Mouse (Mus musculus) limb, embryonic 10.5 days (tissue): ENCODE data around the gene Krt8. TPM values are rescaled to one million over a fixed set of nuclear protein-coding genes. Genes with fewer than 3 reads are reported as not detected.

Source experiments
- polyA plus RNA-seq: library from polyadenylated mRNA; unstranded; fragments of >200 nt; fragmentation: Nextera tagmentation; extraction: Ambion mirVana; gene quantifications from 2 replicates; pipeline ENCODE4 v1.2.1, GENCODE M21; 2016

The Krt8 gene
- polyA plus RNA-seq, 1 experiment from 2014 or later: 29.3 TPM

Other genes starting within 250 kb of the Krt8 start
- gene Krt72, start 218.0 kb downstream of the Krt8 start, polyA plus RNA-seq: not detected in 2 replicates
- gene Krt73, start 202.1 kb downstream of the Krt8 start, polyA plus RNA-seq: not detected in 2 replicates
- not detected in 2 replicates for gene Krt2, start 186.3 kb downstream of the Krt8 start, polyA plus RNA-seq
- gene Krt1, start 153.7 kb downstream of the Krt8 start, polyA plus RNA-seq: 0.59 and 0.96 TPM in 2 replicates
- gene Krt77, start 134.8 kb downstream of the Krt8 start, polyA plus RNA-seq: not detected in 2 replicates
- gene Krt76, start 111.6 kb downstream of the Krt8 start, polyA plus RNA-seq: not detected in 2 replicates
- not detected in 2 replicates for gene Krt4, start 79.7 kb downstream of the Krt8 start, polyA plus RNA-seq
- not detected in 2 replicates for gene Krt79, start 64.2 kb downstream of the Krt8 start, polyA plus RNA-seq
- 0.08 TPM in 1 of 2 replicates, not detected in the other for gene Krt78, start 50.2 kb downstream of the Krt8 start, polyA plus RNA-seq
- gene Krt18, start 23.7 kb upstream of the Krt8 start, polyA plus RNA-seq: 33.4 and 49.5 TPM in 2 replicates
- gene Eif4b, start 69.3 kb upstream of the Krt8 start, polyA plus RNA-seq: 133 and 140 TPM in 2 replicates
- gene Tns2, start 95.9 kb upstream of the Krt8 start, polyA plus RNA-seq: 13.0 and 18.6 TPM in 2 replicates
- 12.6 and 14.6 TPM in 2 replicates for gene Spryd3, start 131.8 kb upstream of the Krt8 start, polyA plus RNA-seq
- 0.23 and 0.46 TPM in 2 replicates for gene Igfbp6, start 139.9 kb upstream of the Krt8 start, polyA plus RNA-seq
- gene Soat2, start 146.0 kb upstream of the Krt8 start, polyA plus RNA-seq: 0.06 and 0.24 TPM in 2 replicates
- 73.0 and 88.7 TPM in 2 replicates for gene Zfp740, start 198.8 kb upstream of the Krt8 start, polyA plus RNA-seq
- gene Csad, start 200.2 kb upstream of the Krt8 start, polyA plus RNA-seq: 38.8 and 55.0 TPM in 2 replicates
- gene Itgb7, start 227.5 kb upstream of the Krt8 start, polyA plus RNA-seq: 1.2 and 1.5 TPM in 2 replicates